Mouse (Mus musculus) left cerebral cortex, adult 11 months (tissue): ENCODE results near the gene Stx1a.

Source experiments
- DNase-seq: peaks from one replicate; pipeline ENCODE4 v3.0.0; 2022; ENCODE audit warnings: low spot score

Gene Stx1a

GRCm38 (mm10) chr5:135086871-135087270 is 63.6 kb downstream of the Stx1a start:
- no peak for DNase-seq

GRCm38 (mm10) chr5:135089653-135090052 is 66.4 kb downstream of the Stx1a start, which contains the start of gene Mlxipl:
Gene Mlxipl (plus strand): TSS chr5:135089890.
- no peak for DNase-seq
